Mouse (Mus musculus): Measurements from ENCODE around the gene Aifm2.

DNA sequence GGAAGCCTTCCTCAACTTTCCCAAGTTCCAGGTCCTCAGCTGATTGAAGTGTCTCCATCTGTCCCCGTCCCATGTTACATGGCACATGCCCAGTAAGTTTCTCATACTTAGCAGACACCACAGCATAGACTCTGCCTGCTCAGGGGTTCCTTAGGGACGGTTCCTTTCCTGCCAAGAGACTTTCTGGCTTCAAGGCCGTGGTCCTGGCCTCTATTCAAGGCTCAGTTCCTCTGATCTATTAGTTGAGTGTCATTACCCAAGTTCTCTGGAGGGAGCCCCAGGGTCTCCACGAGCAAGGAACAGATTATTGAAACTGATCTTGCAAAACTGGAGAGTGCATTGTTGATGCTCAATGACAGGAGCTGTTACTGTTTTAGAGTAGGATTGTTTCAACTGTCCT lies 10.4 kb upstream of the Aifm2 start:
- TF ChIP-seq CTCF (IDR thresholded peaks at IDR 0.05; ENCODE audit: insufficient read depth, low read depth, low read length) = no peak
- TF ChIP-seq POLR2A (IDR thresholded peaks at IDR 0.05; ENCODE audit: insufficient read depth, low read depth, low read length) = no peak
